Mouse (Mus musculus) midbrain, embryonic 14.5 days (tissue): ENCODE measurements around the gene Pde4a. TPM values are rescaled to one million over a fixed set of nuclear protein-coding genes. Genes with fewer than 3 reads are reported as not detected.
"Not testable (repeated sequence)": the region's sequence is repeated elsewhere in the genome, so short reads cannot be mapped to it uniquely, and the experiment has no call there.

ENCODE experiments used
- ATAC-seq: fragments of 200-750 bp; cut with Nextera tagmentation; 2 replicates; pipeline ENCODE4 v1.8.0; 2017; ENCODE audit warnings: moderate number of reproducible peaks, moderate library complexity; ENCODE audit not compliant: low FRiP score, low TSS enrichment
- DNase-seq: peaks from one replicate; pipeline ENCODE4 v3.0.0-alpha.2; 2015
- H3K27ac ChIP-seq: fragments of 300-500 bp; sonication (generic); replicated peaks from 2 replicates; pipeline ENCODE4 v1.5.1; 2014; ENCODE audit warnings: mild to moderate bottlenecking, low read depth, low read length, moderate library complexity
- H3K27me3 ChIP-seq: fragments of 300-500 bp; sonication (generic); 2 replicates; pipeline ENCODE4 v1.6.1; 2014; ENCODE audit warnings: low read length, control low read depth, mixed read lengths; ENCODE audit not compliant: control insufficient read depth, insufficient read depth
- H3K36me3 ChIP-seq: fragments of 300-500 bp; sonication (generic); 2 replicates; pipeline ENCODE4 v1.6.1; 2014; ENCODE audit warnings: low read length, control low read depth; ENCODE audit not compliant: control insufficient read depth, insufficient read depth
- H3K4me1 ChIP-seq: fragments of 300-500 bp; sonication (generic); 2 replicates; pipeline ENCODE4 v1.6.1; 2014; ENCODE audit warnings: mild to moderate bottlenecking, antibody characterized with exemption, low read length, control low read depth; ENCODE audit not compliant: control insufficient read depth, insufficient read depth
- H3K4me2 ChIP-seq: fragments of 300-500 bp; sonication (generic); 2 replicates; pipeline ENCODE4 v1.6.1; 2014; ENCODE audit warnings: mild to moderate bottlenecking, low read length, moderate library complexity
- H3K4me3 ChIP-seq: fragments of 300-500 bp; sonication (generic); replicated peaks from 2 replicates; pipeline ENCODE4 v1.5.1; 2014; ENCODE audit warnings: low read depth, low read length
- H3K9ac ChIP-seq: fragments of 300-500 bp; sonication (generic); replicated peaks from 2 replicates; pipeline ENCODE4 v1.6.1; 2014; ENCODE audit warnings: mild to moderate bottlenecking, low read length, moderate library complexity
- H3K9me3 ChIP-seq: fragments of 300-500 bp; sonication (generic); 2 replicates; pipeline ENCODE4 v1.6.1; 2016; ENCODE audit warnings: low read length, control low read depth, mixed read lengths; ENCODE audit not compliant: control insufficient read depth
- WGBS: fragments of 180-500 bp; shearing (Covaris S2); extraction: QIAGEN DNeasy Blood & Tissue Kit; methylation state at CpG from one replicate; pipeline ENCODE4 v1.1.7; 2014; 5-methylcytosine and 5-hydroxymethylcytosine counted together
- polyA plus RNA-seq: library from polyadenylated mRNA; unstranded; fragments of >200 nt; fragmentation: Nextera tagmentation; extraction: Ambion mirVana; gene quantifications from 2 replicates; pipeline ENCODE4 v1.2.1, GENCODE M21; 2014

Gene Pde4a
- polyA plus RNA-seq, 1 experiment from 2014 or later: 28.4 TPM

DNA sequence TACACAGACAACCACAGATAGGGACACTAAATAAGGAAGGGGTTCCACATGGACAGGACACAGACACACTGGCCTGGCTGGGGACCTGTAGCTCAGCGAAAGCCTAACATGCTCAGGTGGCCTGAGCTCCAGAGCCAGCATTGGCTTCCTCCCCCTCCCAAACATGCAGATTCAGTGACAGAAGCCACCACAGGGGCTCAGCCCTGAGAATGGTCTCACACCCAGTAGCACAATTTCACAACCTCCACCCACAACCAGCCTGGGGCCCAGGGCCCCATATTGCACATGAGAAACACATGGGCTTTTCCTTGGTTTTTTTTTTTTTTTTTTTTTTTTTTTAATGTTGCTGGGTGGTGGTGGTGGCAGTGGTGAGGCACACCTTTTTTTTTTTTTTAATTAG lies 80.8 kb downstream of the Pde4a start:
- DNase-seq (no peak), ATAC-seq (no peak)
- Histone ChIP-seq H3K9me3 (no peaks in the 10 kb centered on the region), H3K27ac (no peak overlapping the region), H3K36me3 (no peaks in the 10 kb centered on the region), H3K9ac (no peak overlapping the region), H3K4me1 (no peaks in the 10 kb centered on the region), H3K27me3 (peaks cover 77% of the 10 kb centered on the region), H3K4me3 (no peak overlapping the region), H3K4me2 (no peak overlapping the region)
- 73% methylated on average over 1 of the region's 1 CpGs for WGBS

DNA sequence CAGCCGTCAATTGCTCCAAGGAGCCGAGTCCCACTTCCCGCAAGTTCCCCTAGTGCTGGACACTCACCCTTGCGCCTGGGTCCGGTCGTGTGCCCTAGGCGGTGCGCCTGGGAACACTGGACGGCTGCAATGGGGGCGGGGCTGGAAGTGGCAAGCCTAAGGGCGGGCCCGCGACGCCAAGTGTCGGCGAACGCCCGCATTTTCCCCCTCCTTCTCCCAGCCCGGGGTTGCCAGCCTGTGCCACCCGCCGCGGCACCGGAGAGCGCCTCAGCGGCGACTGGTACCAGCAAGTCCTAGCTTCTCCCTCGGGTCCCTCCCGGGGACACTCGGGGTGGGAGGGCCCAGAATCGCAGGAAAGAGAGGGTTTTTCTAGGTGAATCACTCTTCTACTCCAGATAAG lies 82.8 kb downstream of the Pde4a start, which contains the start of gene S1pr5:
Gene S1pr5, minus strand, starts transcription at position 118 of the 400 bp plus-strand sequence.
- Histone ChIP-seq H3K27ac (no peak within 1 kb of the TSS), H3K9me3 (no peaks in the 10 kb centered on the region), H3K4me3 (no peak within 1 kb of the TSS), H3K9ac (no peak within 1 kb of the TSS), H3K4me1 (no peaks in the 10 kb centered on the region), H3K4me2 (no peak within 1 kb of the TSS), H3K27me3 (peaks cover 66% of the 10 kb centered on the region), H3K36me3 (no peaks in the 10 kb centered on the region)
- no peak for DNase-seq
- WGBS: 1% methylated on average over 30 of the region's 30 CpGs
- ATAC-seq: no peak

DNA sequence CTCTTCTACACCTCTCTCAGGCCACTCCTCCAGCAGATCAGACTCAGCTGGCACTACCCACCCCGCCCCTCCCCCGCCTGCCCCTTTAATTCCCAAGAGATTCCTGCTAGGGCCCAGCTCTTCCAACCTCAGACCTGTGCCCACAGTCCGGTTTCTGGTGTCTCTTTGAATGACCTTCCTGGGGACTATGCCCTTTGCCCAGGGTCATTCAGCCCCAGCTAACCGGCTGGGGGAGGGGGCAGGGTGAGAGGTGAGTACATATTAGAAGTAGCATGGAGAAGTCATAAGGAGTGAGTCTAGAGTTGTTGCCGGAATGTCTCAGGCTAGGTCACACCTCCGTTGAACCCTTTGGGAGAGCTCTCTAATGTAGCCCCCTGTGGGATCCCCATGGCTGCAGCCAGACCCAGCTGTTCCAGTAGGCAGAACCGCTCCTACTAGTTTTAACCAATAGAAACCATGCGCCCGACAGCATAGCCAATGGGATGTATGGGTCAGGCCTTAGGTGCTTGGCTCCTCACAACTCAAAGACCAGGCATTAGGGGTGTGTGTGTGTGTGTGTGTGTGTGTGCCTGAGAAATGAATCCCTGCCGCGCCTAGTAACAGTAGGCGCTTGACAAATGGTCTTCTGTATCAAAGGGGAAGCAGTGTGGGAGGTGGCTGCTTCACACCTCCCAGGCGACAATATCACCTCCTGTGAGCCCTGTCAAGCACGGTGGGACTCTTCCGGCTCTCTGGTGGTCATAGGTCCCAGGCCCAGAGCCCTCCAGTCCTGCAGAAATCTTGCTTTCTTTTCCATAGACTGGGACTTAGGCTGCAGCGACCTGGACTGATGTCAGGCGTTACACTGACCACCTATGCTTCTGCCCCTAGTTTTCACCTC lies 84.4 kb downstream of the Pde4a start:
- no peak overlapping the region for H3K9ac ChIP-seq
- ATAC-seq (no peak), DNase-seq (no peak)
- H3K4me2 ChIP-seq: no peak overlapping the region
- H3K9me3 ChIP-seq: no peaks in the 10 kb centered on the region
- WGBS: 43% methylated on average over 17 of the region's 17 CpGs
- H3K36me3 ChIP-seq: no peaks in the 10 kb centered on the region
- no peak overlapping the region for H3K27ac ChIP-seq
- H3K27me3 ChIP-seq: peaks cover 50% of the 10 kb centered on the region
- no peaks in the 10 kb centered on the region for H3K4me1 ChIP-seq
- H3K4me3 ChIP-seq: no peak overlapping the region

DNA sequence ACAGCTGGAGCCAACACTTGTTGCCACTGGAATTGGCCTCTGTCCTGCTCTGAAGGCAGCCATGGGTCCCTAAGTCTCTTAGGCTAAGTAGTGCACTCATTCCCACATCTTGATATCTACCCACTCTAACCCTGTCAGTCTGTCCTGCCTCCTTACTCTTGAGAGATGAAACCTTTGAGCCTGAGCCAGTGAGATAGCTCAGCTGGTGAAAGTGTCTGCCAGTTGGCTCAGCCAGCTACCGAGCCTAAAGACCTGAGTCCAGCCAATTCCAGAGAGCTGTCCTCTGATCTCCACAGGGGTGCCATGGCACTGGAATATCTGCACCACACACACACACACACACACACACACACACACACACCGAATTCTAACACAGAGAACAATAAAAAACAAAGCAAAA lies 85.0 kb downstream of the Pde4a start:
- no peaks in the 10 kb centered on the region for H3K4me1 ChIP-seq
- DNase-seq (no peak), ATAC-seq (no peak)
- no peak overlapping the region for H3K4me2 ChIP-seq
- no peaks in the 10 kb centered on the region for H3K36me3 ChIP-seq
- no peak overlapping the region for H3K4me3 ChIP-seq
- H3K27me3 ChIP-seq: peaks cover 44% of the 10 kb centered on the region
- H3K27ac ChIP-seq: no peak overlapping the region
- H3K9me3 ChIP-seq: no peaks in the 10 kb centered on the region
- WGBS: 68% methylated on average over 2 of the region's 2 CpGs
- no peak overlapping the region for H3K9ac ChIP-seq

DNA sequence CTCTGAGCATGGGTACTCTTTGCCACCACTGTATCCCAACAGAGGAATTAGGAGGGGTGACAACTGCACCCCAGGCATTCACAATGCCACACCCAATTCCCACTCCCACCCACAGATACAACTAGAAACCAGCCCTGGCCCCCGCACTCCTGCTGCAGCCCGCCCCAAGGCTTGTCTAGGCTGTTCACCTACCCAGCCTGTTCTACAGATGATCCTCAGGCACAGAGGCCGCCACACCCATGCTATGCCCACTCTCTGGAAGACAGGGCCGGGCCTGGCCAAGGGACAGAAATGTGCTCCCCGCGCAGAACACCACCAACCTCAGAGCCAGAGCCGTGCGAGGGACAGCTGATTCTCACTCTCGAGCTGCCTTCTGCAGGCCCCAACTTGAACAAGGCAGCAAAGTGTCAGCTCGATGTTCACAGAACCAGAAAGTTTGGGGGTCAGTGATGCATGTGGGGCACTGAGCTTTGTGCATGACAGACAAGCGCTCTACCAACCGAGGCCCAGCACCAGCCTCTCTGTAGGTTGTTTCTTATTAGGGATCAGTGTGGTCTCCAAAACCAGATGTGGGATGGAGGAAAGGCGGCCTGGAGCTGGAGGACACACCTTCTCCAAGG lies 85.7 kb downstream of the Pde4a start:
- Histone ChIP-seq H3K9ac (no peak overlapping the region), H3K4me3 (no peak overlapping the region), H3K27me3 (peaks cover 36% of the 10 kb centered on the region), H3K4me2 (no peak overlapping the region), H3K9me3 (no peaks in the 10 kb centered on the region), H3K27ac (no peak overlapping the region), H3K4me1 (no peaks in the 10 kb centered on the region), H3K36me3 (no peaks in the 10 kb centered on the region)
- DNase-seq (no peak), ATAC-seq (no peak)
- WGBS: 78% methylated on average over 13 of the region's 13 CpGs

DNA sequence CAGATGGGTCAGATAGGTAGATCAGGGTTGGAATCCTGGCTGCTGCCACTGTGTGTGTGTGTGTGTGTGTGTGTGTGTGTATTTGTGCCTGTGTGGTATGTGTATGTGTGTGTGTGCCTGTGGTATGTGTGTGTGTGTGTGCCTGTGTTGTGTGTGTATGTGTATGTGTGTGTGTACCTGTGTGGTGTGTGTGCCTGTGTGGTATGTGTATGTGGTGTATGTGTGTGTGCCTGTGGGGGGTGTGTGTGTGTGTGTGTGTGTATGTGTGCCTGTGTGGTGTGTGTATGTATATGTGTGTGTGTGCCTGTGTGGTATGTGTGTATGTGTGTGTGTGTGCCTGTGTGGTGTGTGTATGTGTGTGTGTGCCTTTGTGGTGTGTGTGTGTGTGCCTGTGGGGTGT lies 89.2 kb downstream of the Pde4a start:
- no peaks in the 10 kb centered on the region for H3K9me3 ChIP-seq
- no peaks in the 10 kb centered on the region for H3K4me1 ChIP-seq
- no peak overlapping the region for H3K27ac ChIP-seq
- no peak for ATAC-seq
- peaks cover 9% of the 10 kb centered on the region for H3K27me3 ChIP-seq
- DNase-seq: no peak
- H3K9ac ChIP-seq: no peak overlapping the region
- H3K4me2 ChIP-seq: no peak overlapping the region
- H3K36me3 ChIP-seq: no peaks in the 10 kb centered on the region
- H3K4me3 ChIP-seq: no peak overlapping the region

DNA sequence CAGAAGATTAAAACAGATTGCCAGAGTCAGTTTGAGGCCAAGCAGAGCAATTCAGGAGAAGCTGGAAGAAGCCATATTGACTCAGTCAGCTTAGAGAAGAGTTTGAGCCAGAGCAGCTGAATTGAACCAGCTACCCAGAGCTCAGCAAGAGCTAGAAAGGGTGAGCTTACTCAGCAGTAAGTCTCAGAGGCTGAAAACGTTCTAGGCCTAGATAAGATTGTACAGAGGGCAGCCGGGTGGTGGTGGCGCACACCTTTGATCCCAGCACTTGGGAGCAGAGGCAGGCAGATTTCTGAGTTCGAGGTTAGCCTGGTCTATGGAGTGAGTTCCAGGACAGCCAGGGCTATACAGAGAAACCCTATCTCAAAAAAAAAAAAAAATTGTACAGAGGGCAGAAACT lies 90.8 kb downstream of the Pde4a start:
- H3K4me1 ChIP-seq, ATAC-seq, H3K9me3 ChIP-seq, H3K4me2 ChIP-seq, H3K4me3 ChIP-seq, H3K36me3 ChIP-seq, H3K9ac ChIP-seq, H3K27ac ChIP-seq, DNase-seq, H3K27me3 ChIP-seq: not testable (repeated sequence)
- 78% methylated on average over 4 of the region's 4 CpGs for WGBS

DNA sequence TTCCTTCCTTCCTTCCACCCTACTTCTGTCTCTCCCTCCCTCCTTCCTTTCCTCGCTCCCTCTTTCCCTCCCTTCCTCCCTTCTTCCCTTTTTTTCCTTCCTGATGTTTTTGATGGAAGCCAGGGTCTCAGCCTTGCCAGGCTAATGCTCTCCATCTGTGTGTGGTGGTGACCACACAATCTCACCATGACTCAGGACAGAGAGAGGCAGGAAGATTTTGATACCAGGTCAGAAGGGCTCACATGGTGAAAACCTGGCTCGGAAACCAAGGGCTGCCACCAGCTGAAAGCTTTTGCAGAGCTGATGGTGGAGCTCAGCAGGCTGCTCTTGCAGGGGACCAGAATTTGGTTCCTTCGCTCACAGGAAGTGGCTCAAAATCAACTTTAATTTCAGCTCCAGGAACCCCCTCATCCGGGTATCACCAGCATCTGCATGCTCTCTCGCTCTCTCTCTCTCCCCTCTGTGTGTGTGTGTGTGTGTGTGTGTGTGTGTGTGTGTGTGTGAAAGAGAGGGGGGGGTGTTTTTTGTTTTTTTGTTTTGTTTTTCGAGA lies 95.1 kb downstream of the Pde4a start:
- Histone ChIP-seq H3K36me3 (no peaks in the 10 kb centered on the region), H3K4me2 (no peak overlapping the region), H3K9me3 (no peaks in the 10 kb centered on the region), H3K27me3 (no peaks in the 10 kb centered on the region), H3K4me1 (peaks cover 3% of the 10 kb centered on the region; the same call in 1 of the 2 replicates), H3K27ac (no peak overlapping the region), H3K4me3 (no peak overlapping the region), H3K9ac (no peak overlapping the region)
- DNase-seq: no peak
- WGBS: 82% methylated on average over 6 of the region's 6 CpGs
- ATAC-seq: no peak
